Mouse (Mus musculus) liver, postnatal 0 days (tissue): ENCODE results near the gene Ldlr.

Experiments used
- CTCF ChIP-seq: sonication (generic); IDR thresholded peaks from 2 replicates; pipeline ENCODE4 v1.5.1; 2016; ENCODE audit warnings: antibody characterized with exemption, low read depth
- EP300 ChIP-seq: IDR thresholded peaks from 2 replicates; pipeline ENCODE4 v1.6.1; 2016; ENCODE audit warnings: antibody characterized with exemption, low read depth, mild to moderate bottlenecking

GRCm38 (mm10) chr9:21748491-21748890, 25.2 kb downstream of the Ldlr start:
- TF ChIP-seq CTCF (no peak), EP300 (no peak)
